Mouse (Mus musculus) stomach, embryonic 14.5 days (tissue): ENCODE data around the gene Mlxip. TPM values are rescaled to one million over a fixed set of nuclear protein-coding genes. Genes with fewer than 3 reads are reported as not detected.

Source experiments
- ATAC-seq: fragments of 200-750 bp; cut with Nextera tagmentation; 2 replicates; pipeline ENCODE4 v1.8.0; 2017; ENCODE audit warnings: low read depth, moderate TSS enrichment; ENCODE audit not compliant: insufficient number of reproducible peaks, insufficient read depth, low FRiP score
- H3K27ac ChIP-seq: fragments of 300-500 bp; sonication (generic); 2 replicates; pipeline ENCODE4 v1.5.1; 2014; ENCODE audit warnings: mild to moderate bottlenecking, low read length, moderate library complexity, mixed read lengths
- H3K27me3 ChIP-seq: fragments of 300-500 bp; sonication (generic); 2 replicates; pipeline ENCODE4 v1.6.1; 2014; ENCODE audit warnings: low read length, control low read depth, mixed read lengths; ENCODE audit not compliant: control insufficient read depth, insufficient read depth
- H3K36me3 ChIP-seq: fragments of 300-500 bp; sonication (generic); 2 replicates; pipeline ENCODE4 v1.6.1; 2014; ENCODE audit warnings: mild to moderate bottlenecking, control low read depth, low read length, moderate library complexity, mixed read lengths; ENCODE audit not compliant: control insufficient read depth, insufficient read depth
- H3K4me1 ChIP-seq: fragments of 300-500 bp; sonication (generic); 2 replicates; pipeline ENCODE4 v1.6.1; 2014; ENCODE audit warnings: low read length, control low read depth, mixed read lengths; ENCODE audit not compliant: control insufficient read depth, insufficient read depth
- H3K4me2 ChIP-seq: fragments of 300-500 bp; sonication (generic); replicated peaks from 2 replicates; pipeline ENCODE4 v1.6.1; 2014; ENCODE audit warnings: low read depth, low read length, control low read depth
- H3K4me3 ChIP-seq: fragments of 300-500 bp; sonication (generic); 2 replicates; pipeline ENCODE4 v1.5.1; 2014; ENCODE audit warnings: low read depth, low read length, control low read depth
- H3K9ac ChIP-seq: fragments of 300-500 bp; sonication (generic); replicated peaks from 2 replicates; pipeline ENCODE4 v1.6.1; 2014; ENCODE audit warnings: low read depth, mild to moderate bottlenecking, control low read depth, low read length, moderate library complexity, mixed read lengths
- H3K9me3 ChIP-seq: fragments of 300-500 bp; sonication (generic); 2 replicates; pipeline ENCODE4 v1.6.1; 2016; ENCODE audit warnings: low read depth, low read length, control low read depth; ENCODE audit not compliant: control insufficient read depth
- WGBS: fragments of 180-500 bp; shearing (Covaris S2); extraction: QIAGEN DNeasy Blood & Tissue Kit; methylation state at CpG from one replicate; pipeline ENCODE4 v1.1.7; 2014; 5-methylcytosine and 5-hydroxymethylcytosine counted together
- polyA plus RNA-seq: library from polyadenylated mRNA; unstranded; fragments of >200 nt; fragmentation: Nextera tagmentation; extraction: Ambion mirVana; gene quantifications from 2 replicates; pipeline ENCODE4 v1.2.1, GENCODE M21; 2014

Gene Mlxip
- polyA plus RNA-seq, 1 experiment from 2014 or later, result 27.6 TPM

DNA sequence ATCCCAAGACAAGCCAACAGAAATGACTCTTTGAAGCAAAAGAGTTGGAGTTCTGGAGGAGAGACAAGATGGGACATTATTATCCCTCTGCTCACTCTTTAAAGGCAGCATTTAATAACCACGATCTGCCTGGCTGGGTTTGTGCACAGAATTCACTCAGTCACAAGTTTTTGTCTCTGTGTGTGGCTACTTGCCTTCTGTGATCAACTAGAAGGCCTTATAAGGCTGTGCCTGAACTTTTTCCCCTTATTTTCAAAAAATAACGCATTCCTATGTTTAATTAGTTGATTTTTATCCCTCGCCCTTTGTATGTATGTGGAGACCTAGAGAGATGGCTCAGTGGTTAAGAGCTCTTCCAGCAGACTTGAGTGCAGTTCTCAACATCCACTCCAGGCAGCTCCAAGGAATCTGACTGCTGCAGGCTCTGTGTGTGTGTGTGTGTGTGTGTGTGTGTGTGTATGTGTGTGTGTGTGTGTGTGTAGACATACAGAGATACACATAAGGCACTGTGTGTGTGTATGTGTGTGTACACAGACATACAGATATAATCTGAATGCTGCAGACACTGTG is 37.8 kb downstream of the Mlxip start:
- ATAC-seq, result no peak
- no peak overlapping the region for H3K27ac ChIP-seq
- 67% methylated on average over 3 of the region's 3 CpGs for WGBS

DNA sequence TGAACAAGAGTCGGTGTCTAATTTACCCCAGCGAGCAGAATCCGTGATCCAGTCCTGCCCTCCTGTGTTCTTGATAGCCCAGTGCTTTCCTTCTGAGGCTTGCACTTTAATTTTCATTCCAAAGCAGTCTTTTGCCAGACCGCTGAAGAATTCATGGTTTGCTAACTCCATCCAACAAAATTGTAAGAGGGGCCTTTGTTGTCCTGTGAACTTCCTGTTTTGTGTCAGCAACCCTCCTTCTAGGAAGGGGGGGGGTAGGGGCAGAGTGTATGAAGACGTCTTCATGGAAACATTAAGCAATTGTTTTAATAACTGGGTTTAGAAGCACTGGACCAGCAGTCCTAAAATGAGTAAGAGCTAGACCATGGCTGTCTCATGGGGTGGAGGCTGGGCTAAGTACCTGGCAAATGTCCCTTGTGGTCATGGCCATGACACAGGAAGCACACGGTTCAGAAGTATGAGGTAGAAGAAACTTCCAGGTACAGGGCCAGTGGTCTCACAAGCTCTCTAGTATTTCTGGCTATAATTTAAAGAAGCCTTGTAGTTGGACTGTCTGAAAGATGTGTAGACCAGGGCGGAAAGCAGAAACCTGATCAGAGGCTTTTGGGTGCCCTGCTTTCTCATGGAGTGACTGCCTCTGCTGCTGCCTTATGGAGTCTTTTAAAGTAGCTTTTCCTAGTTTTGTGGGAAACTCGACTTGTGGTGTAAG is 41.6 kb downstream of the Mlxip start:
- H3K4me2 ChIP-seq, result no peak overlapping the region
- H3K9me3 ChIP-seq, result no peaks in the 10 kb centered on the region
- H3K4me3 ChIP-seq, result no peak overlapping the region
- H3K27me3 ChIP-seq, result no peaks in the 10 kb centered on the region
- no peak overlapping the region for H3K9ac ChIP-seq
- H3K4me1 ChIP-seq, result peaks cover 18% of the 10 kb centered on the region
- no peak overlapping the region for H3K27ac ChIP-seq
- H3K36me3 ChIP-seq, result peaks cover 4% of the 10 kb centered on the region
- no peak for ATAC-seq
- WGBS, result 63% methylated on average over 8 of the region's 8 CpGs

More for the DNA sequence above, 37.8 kb downstream of the Mlxip start:
- Histone ChIP-seq H3K9ac (no peak overlapping the region), H3K27me3 (no peaks in the 10 kb centered on the region), H3K36me3 (no peaks in the 10 kb centered on the region), H3K4me3 (no peak overlapping the region), H3K4me1 (peaks cover 18% of the 10 kb centered on the region), H3K4me2 (no peak overlapping the region), H3K9me3 (no peaks in the 10 kb centered on the region)

DNA sequence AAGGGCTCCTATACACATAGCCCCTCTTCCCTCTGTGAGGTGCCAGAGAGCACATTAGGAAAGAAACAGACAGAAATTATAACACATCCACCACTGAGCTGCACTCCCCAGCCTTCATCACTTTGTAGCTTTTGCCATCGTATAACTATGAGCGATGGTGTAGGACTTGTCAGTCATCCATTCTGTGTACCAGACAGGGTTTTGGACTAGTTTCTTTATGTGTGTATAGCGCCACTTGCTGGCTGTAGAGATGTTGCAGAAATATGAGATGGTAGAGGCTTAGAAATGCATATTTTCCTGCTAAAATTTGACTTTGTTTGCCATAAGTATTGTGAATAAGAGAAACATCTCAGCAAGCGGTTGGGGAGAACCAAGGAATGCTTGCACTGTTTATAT is 42.2 kb downstream of the Mlxip start:
- 33% methylated on average over 4 of the region's 4 CpGs for WGBS
- no peak overlapping the region for H3K27ac ChIP-seq
- no peak overlapping the region for H3K4me3 ChIP-seq
- no peak overlapping the region for H3K9ac ChIP-seq
- peaks cover 18% of the 10 kb centered on the region for H3K4me1 ChIP-seq
- no peak for ATAC-seq
- no peaks in the 10 kb centered on the region for H3K27me3 ChIP-seq
- no peak overlapping the region for H3K4me2 ChIP-seq
- peaks cover 4% of the 10 kb centered on the region for H3K36me3 ChIP-seq
- no peaks in the 10 kb centered on the region for H3K9me3 ChIP-seq

DNA sequence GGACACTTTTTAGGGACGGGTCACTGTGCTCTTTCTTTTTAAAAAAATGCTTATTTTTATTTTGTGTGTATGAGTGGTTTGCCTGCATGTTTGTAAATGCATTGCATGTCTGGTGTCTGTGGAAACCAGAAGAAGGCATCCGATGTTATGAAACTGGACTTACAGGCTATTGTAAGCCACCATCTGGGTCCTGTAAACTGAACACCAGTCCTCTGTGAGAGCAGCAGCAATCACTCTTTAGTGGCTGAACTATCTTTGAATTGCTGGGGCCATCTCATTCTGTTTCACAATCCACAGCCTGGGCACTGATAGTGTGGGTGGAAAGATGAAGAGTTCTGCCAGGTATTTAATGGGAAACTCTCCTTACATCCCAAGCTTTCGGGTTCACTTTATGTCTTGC is 43.8 kb downstream of the Mlxip start:
- Histone ChIP-seq H3K36me3 (peaks cover 12% of the 10 kb centered on the region), H3K9ac (no peak overlapping the region), H3K27ac (no peak overlapping the region), H3K4me1 (peaks cover 8% of the 10 kb centered on the region; the same call in 1 of the 2 replicates), H3K4me3 (no peak overlapping the region), H3K27me3 (no peaks in the 10 kb centered on the region), H3K9me3 (no peaks in the 10 kb centered on the region), H3K4me2 (no peak overlapping the region)
- ATAC-seq, result no peak
- 85% methylated on average over 3 of the region's 3 CpGs for WGBS

DNA sequence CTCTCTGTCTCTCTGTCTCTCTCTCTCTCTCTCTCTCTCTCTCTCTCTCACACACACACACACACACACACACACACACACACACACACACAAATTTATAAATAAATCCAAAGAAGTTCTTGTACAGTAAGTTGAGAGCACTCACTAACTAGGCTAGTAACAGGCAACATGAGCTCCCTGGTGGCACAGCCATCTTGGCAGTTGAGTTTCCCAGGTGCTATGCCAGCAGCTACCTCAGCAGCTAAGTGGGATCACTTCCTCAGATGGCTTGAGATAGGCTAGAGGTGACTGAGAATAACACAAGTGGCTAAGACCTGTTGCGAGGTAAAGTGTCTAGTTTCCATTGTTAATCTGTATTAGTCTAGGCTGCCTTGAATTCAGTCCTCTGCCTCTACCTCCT is 44.7 kb downstream of the Mlxip start:
- 81% methylated on average over 1 of the region's 1 CpGs for WGBS
- 0 out of 2 replicates have a peak, but pooled peaks cover 5% of the 10 kb centered on the region for H3K4me1 ChIP-seq

DNA sequence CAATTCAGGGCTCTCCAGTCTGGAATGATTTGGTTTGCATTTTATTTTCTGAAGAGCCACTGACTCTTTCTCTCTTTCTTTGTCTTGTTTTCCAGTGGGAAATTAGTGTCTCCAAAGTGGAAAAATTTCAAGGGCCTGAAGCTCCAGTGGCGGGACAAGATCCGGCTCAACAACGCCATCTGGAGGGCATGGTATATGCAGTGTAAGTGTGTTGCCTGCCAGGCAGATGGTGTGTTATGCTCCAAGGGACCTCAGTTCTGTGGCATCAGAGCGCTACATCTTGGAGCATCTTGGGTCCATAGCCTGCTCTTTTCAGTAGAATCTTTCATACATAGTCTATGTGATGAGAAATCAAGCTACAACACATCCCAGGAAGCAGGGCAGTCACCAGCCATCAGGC is 45.3 kb downstream of the Mlxip start:
- ATAC-seq, result no peak
- Histone ChIP-seq H3K9me3 (no peaks in the 10 kb centered on the region), H3K27me3 (no peaks in the 10 kb centered on the region), H3K4me1 (0 out of 2 replicates have a peak, but pooled peaks cover 5% of the 10 kb centered on the region), H3K4me2 (no peak overlapping the region), H3K4me3 (no peak overlapping the region), H3K36me3 (peaks cover 19% of the 10 kb centered on the region), H3K9ac (no peak overlapping the region), H3K27ac (no peak overlapping the region)
- WGBS, result 79% methylated on average over 4 of the region's 4 CpGs

More for the DNA sequence above, 44.7 kb downstream of the Mlxip start:
- H3K9me3 ChIP-seq, result no peaks in the 10 kb centered on the region
- H3K4me2 ChIP-seq, result no peak overlapping the region
- peaks cover 15% of the 10 kb centered on the region for H3K36me3 ChIP-seq
- H3K9ac ChIP-seq, result no peak overlapping the region
- ATAC-seq, result no peak
- no peaks in the 10 kb centered on the region for H3K27me3 ChIP-seq
- H3K27ac ChIP-seq, result no peak overlapping the region
- no peak overlapping the region for H3K4me3 ChIP-seq

DNA sequence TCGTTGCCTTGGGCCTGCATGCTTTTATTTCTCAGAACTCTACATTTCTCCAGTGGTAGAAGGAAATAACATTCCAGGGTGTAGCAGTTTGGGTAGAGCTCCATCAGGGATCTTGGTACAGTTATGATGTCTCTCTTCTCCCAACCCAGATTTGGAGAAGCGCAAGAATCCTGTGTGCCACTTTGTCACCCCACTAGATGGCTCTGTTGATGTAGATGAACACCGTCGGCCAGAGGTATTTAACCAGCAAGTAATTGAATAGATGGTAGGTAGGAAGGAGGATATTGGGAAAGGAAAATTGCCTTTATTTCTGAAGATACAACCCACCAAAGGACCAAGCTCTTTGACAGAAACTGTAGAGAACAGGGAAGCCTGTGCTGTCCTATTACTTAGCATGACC is 46.1 kb downstream of the Mlxip start:
- Histone ChIP-seq H3K9ac (no peak overlapping the region), H3K4me1 (0 out of 2 replicates have a peak, but pooled peaks cover 5% of the 10 kb centered on the region), H3K27ac (no peak overlapping the region), H3K27me3 (no peaks in the 10 kb centered on the region), H3K4me2 (no peak overlapping the region), H3K9me3 (no peaks in the 10 kb centered on the region), H3K36me3 (peaks cover 20% of the 10 kb centered on the region), H3K4me3 (no peak overlapping the region)
- WGBS, result 75% methylated on average over 4 of the region's 4 CpGs
- ATAC-seq, result no peak

DNA sequence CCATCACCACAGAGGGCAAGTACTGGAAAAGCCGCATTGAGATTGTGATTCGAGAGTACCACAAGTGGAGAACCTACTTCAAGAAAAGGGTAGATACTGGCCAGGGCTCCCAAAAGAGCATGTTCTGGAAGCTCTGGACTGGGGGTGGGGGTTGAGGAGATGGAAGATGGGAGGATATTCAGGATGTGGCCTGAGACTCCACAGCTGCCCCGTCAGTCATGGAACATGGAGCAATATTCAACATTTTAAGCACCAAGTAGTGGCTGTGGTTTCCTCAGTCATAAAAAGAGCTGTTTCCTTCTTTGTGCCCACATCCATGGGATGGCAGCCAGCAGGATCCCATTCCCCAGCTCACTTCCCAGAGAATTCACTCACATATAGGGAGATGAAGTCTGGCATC is 47.7 kb downstream of the Mlxip start:
- Histone ChIP-seq H3K27me3 (no peaks in the 10 kb centered on the region), H3K4me1 (no peaks in the 10 kb centered on the region), H3K27ac (no peak overlapping the region), H3K9ac (no peak overlapping the region), H3K9me3 (no peaks in the 10 kb centered on the region), H3K4me3 (no peak overlapping the region), H3K36me3 (peaks cover 28% of the 10 kb centered on the region), H3K4me2 (no peak overlapping the region)
- 88% methylated on average over 3 of the region's 3 CpGs for WGBS
- ATAC-seq, result no peak
